Mouse (Mus musculus) thymus, adult 2 months (tissue): ENCODE data around the gene Pibf1.

Experiments
- CTCF ChIP-seq: fragments of 200-500 bp; IDR thresholded peaks from 2 replicates; pipeline ENCODE4 v1.5.1; 2012; ENCODE audit warnings: mild to moderate bottlenecking, control low read depth, low read length, moderate library complexity, borderline replicate concordance; ENCODE audit not compliant: control insufficient read depth, poor library complexity, insufficient read depth; ENCODE audit errors: extremely low read depth
- POLR2A ChIP-seq: fragments of 200-500 bp; IDR thresholded peaks from 2 replicates; pipeline ENCODE4 v1.6.1; 2012; ENCODE audit warnings: mild to moderate bottlenecking, low read length, control low read depth, moderate library complexity; ENCODE audit not compliant: control insufficient read depth, poor library complexity, insufficient read depth; ENCODE audit errors: extremely low read depth

GRCm38 (mm10) chr14:99136297-99136696 lies 37.1 kb downstream of the Pibf1 start:
- no peak for TF ChIP-seq CTCF
- TF ChIP-seq POLR2A = no peak
